Mouse (Mus musculus) lung, postnatal 0 days (tissue): ENCODE results near the gene Lrrc23. TPM values are rescaled to one million over a fixed set of nuclear protein-coding genes. Genes with fewer than 3 reads are reported as not detected.

Experiments used
- ATAC-seq: fragments of 200-750 bp; cut with Nextera tagmentation; 2 replicates; pipeline ENCODE4 v1.8.0; 2017; ENCODE audit warnings: moderate library complexity
- DNase-seq: peaks from one replicate; pipeline ENCODE4 v3.0.0-alpha.2; 2016; ENCODE audit warnings: low spot score
- H3K27ac ChIP-seq: fragments of 300-500 bp; sonication (generic); 2 replicates; pipeline ENCODE4 v1.5.1; 2014; ENCODE audit warnings: antibody characterized with exemption, mild to moderate bottlenecking, low read length, mixed read lengths
- H3K27me3 ChIP-seq: fragments of 300-500 bp; sonication (generic); replicated peaks from 2 replicates; pipeline ENCODE4 v1.6.1; 2014; ENCODE audit warnings: low read length, mixed read lengths; ENCODE audit not compliant: insufficient read depth
- H3K36me3 ChIP-seq: fragments of 300-500 bp; sonication (generic); 2 replicates; pipeline ENCODE4 v1.6.1; 2014; ENCODE audit warnings: low read length, mixed read lengths; ENCODE audit not compliant: insufficient read depth
- H3K4me1 ChIP-seq: fragments of 300-500 bp; sonication (generic); 2 replicates; pipeline ENCODE4 v1.6.1; 2014; ENCODE audit warnings: antibody characterized with exemption, low read depth, low read length, mixed read lengths; ENCODE audit not compliant: insufficient read depth
- H3K4me2 ChIP-seq: fragments of 300-500 bp; sonication (generic); replicated peaks from 2 replicates; pipeline ENCODE4 v1.6.1; 2014; ENCODE audit warnings: low read depth, mild to moderate bottlenecking, low read length, moderate library complexity, mixed read lengths
- H3K4me3 ChIP-seq: fragments of 300-500 bp; sonication (generic); 2 replicates; pipeline ENCODE4 v1.5.1; 2014; ENCODE audit warnings: low read depth, low read length
- H3K9ac ChIP-seq: fragments of 300-500 bp; sonication (generic); replicated peaks from 2 replicates; pipeline ENCODE4 v1.6.1; 2014; ENCODE audit warnings: low read depth, mild to moderate bottlenecking
- H3K9me3 ChIP-seq: fragments of 300-500 bp; sonication (generic); 2 replicates; pipeline ENCODE4 v1.6.1; 2016; ENCODE audit warnings: low read length, mixed read lengths
- CTCF ChIP-seq: IDR thresholded peaks from 2 replicates; pipeline ENCODE4 v1.5.1; 2016; ENCODE audit warnings: antibody characterized with exemption, mild to moderate bottlenecking
- EP300 ChIP-seq: IDR thresholded peaks from 2 replicates; pipeline ENCODE4 v1.6.1; 2016; ENCODE audit warnings: antibody characterized with exemption, mild to moderate bottlenecking, control low read depth
- WGBS: fragments of 180-500 bp; shearing (Covaris S2); extraction: QIAGEN DNeasy Blood & Tissue Kit; methylation state at CpG from one replicate; pipeline ENCODE4 v1.1.7; 2014; 5-methylcytosine and 5-hydroxymethylcytosine counted together
- polyA plus RNA-seq: library from polyadenylated mRNA; unstranded; fragments of >200 nt; fragmentation: Nextera tagmentation; extraction: Ambion mirVana; gene quantifications from 2 replicates; pipeline ENCODE4 v1.2.1, GENCODE M21; 2015

The Lrrc23 gene
- polyA plus RNA-seq, 1 experiment from 2014 or later, result 26.7 TPM

DNA sequence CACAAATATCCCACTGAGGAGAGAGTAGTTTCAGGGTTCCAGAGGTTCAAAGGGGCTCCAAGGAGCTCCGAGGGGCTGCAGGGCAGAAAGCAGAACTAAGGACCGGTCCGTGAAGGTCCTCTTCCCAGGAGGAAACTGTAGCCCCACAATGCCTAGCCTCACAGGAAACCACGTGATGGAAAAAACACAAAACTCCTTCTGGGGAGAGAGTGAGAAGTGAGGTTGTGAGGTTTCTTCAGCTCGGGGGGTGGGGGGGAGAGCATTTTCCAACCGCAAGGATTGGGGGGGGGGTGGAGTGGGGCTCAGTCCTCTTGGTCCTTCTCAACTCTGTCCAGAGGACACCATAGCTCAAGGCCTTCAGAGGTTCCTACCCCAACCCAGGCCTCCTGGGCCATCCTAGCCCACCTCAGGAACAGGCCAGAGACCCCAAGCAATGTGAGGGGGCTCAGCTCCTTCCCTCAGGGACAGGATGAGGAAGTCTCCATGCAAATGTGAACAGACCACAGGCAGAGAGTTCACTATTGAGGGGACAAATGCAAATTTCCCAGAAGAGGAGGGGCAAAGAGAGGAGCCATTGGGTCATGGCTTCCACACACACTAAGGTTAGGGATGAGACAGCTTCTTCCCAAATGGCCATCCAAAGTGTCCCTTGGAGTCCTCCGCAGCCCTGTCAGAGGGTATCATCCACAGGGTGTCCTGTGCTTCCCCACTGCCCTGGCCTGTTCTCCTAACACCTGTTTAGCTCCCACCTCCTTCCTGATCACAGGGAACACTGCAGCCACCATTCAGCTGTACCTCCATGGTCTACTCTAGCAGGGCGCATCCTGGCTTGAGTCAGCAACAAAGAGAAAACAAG lies 49.4 kb downstream of the Lrrc23 start:
- ATAC-seq, result peak; percentile 21; the same call in 1 of the 2 replicates
- WGBS, result 71% methylated on average over 8 of the region's 8 CpGs

GRCm38 (mm10) chr6:124728621-124729020 lies 50.9 kb downstream of the Lrrc23 start:
- TF ChIP-seq CTCF, result no peak
- Histone ChIP-seq H3K36me3 (no peaks in the 10 kb centered on the region), H3K4me2 (no peak overlapping the region), H3K4me3 (no peak overlapping the region), H3K27me3 (no peaks in the 10 kb centered on the region), H3K9ac (no peak overlapping the region), H3K9me3 (no peaks in the 10 kb centered on the region), H3K27ac (no peak overlapping the region), H3K4me1 (peaks cover 4% of the 10 kb centered on the region; the same call in 1 of the 2 replicates)
- no peak for DNase-seq
- no peak for ATAC-seq
- 85% methylated on average over 10 of the region's 10 CpGs for WGBS

More for the DNA sequence above, 49.4 kb downstream of the Lrrc23 start:
- Histone ChIP-seq H3K4me2 (no peak overlapping the region), H3K9me3 (no peaks in the 10 kb centered on the region), H3K27ac (no peak overlapping the region), H3K9ac (0 out of 2 replicates have a peak overlapping the region, but pooled peaks have one; percentile 5), H3K27me3 (no peaks in the 10 kb centered on the region), H3K36me3 (no peaks in the 10 kb centered on the region), H3K4me3 (no peak overlapping the region), H3K4me1 (peaks cover 4% of the 10 kb centered on the region; the same call in 1 of the 2 replicates)
- DNase-seq, result peak; percentile 48
- TF ChIP-seq EP300 (no peak), CTCF (no peak)

GRCm38 (mm10) chr6:124724472-124724871 lies 55.1 kb downstream of the Lrrc23 start:
- Histone ChIP-seq H3K4me3 (no peak overlapping the region), H3K9me3 (no peaks in the 10 kb centered on the region), H3K27ac (no peak overlapping the region), H3K4me2 (no peak overlapping the region), H3K27me3 (no peaks in the 10 kb centered on the region), H3K4me1 (no peaks in the 10 kb centered on the region), H3K9ac (no peak overlapping the region), H3K36me3 (no peaks in the 10 kb centered on the region)
- 87% methylated on average over 10 of the region's 10 CpGs for WGBS
- DNase-seq (no peak), ATAC-seq (no peak)
- no peak for TF ChIP-seq EP300
- TF ChIP-seq CTCF, result no peak

- ATAC-seq (no peak), DNase-seq (no peak)
- H3K27me3 ChIP-seq, result no peaks in the 10 kb centered on the region
- H3K4me3 ChIP-seq, result no peak overlapping the region
- H3K4me2 ChIP-seq, result no peak overlapping the region
- 56% methylated on average over 8 of the region's 8 CpGs for WGBS
- H3K4me1 ChIP-seq, result no peaks in the 10 kb centered on the region
- no peak overlapping the region for H3K9ac ChIP-seq
- H3K9me3 ChIP-seq, result no peaks in the 10 kb centered on the region
- H3K36me3 ChIP-seq, result no peaks in the 10 kb centered on the region
- H3K27ac ChIP-seq, result no peak overlapping the region
- no peak for TF ChIP-seq EP300
- no peak for TF ChIP-seq CTCF
These were observed 56.0 kb downstream of the Lrrc23 start for GRCm38 (mm10) chr6:124723541-124723940.

DNA sequence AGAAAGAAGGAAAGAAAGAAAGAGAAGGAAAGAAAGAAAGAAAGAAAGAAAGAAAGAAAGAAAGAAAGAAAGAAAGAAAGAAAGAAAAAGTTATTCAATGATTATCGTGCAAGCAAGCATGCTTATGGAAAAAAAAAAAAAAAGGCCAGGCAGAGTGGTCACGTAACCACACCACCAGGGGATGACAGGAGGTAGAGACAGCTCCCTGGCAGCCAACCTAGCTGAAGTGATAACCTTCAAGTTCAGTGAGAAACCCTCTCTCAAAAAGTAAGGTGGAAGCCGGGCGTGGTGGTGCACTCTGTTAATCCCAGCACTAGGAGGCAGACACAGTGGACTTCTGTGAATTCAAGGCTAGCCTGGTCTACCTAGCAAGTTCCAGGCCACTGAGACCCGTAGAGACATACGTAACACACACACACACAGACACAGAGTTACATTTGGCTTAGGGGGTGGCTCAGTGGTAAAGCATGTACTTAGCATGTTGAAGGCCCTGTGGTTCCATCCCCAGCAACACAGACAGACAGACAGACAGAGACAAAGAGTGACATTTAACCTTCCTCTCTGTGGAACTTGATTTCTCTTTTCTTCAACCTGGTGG lies 56.6 kb downstream of the Lrrc23 start:
- Histone ChIP-seq H3K4me2 (no peak overlapping the region), H3K27me3 (no peaks in the 10 kb centered on the region), H3K4me1 (no peaks in the 10 kb centered on the region), H3K27ac (no peak overlapping the region), H3K9me3 (no peaks in the 10 kb centered on the region), H3K4me3 (no peak overlapping the region), H3K9ac (no peak overlapping the region), H3K36me3 (no peaks in the 10 kb centered on the region)
- WGBS, result 81% methylated on average over 6 of the region's 6 CpGs
- TF ChIP-seq CTCF, result no peak
- TF ChIP-seq EP300, result no peak
- no peak for DNase-seq
- no peak for ATAC-seq

- Histone ChIP-seq H3K27ac (no peak overlapping the region), H3K27me3 (no peaks in the 10 kb centered on the region), H3K4me3 (no peak overlapping the region), H3K36me3 (peaks cover 7% of the 10 kb centered on the region; the same call in 1 of the 2 replicates), H3K9me3 (no peaks in the 10 kb centered on the region), H3K4me2 (0 out of 2 replicates have a peak overlapping the region, but pooled peaks have one; percentile 19), H3K9ac (0 out of 2 replicates have a peak overlapping the region, but pooled peaks have one; percentile 12), H3K4me1 (no peaks in the 10 kb centered on the region)
- ATAC-seq (no peak), DNase-seq (no peak)
- TF ChIP-seq EP300, result no peak
- no peak for TF ChIP-seq CTCF
- 47% methylated on average over 11 of the region's 11 CpGs for WGBS
These were observed 58.6 kb downstream of the Lrrc23 start for GRCm38 (mm10) chr6:124720904-124721303.

Other genes with a start within 250 kb of the Lrrc23 start
- gene C1s1, start 237.4 kb downstream of the Lrrc23 start, polyA plus RNA-seq, result 18.7 and 18.8 TPM in 2 replicates
- gene C1rb, start 209.4 kb downstream of the Lrrc23 start, polyA plus RNA-seq, result 0.06 TPM in 1 of 2 replicates, not detected in the other
- 0.12 TPM in 1 of 2 replicates, not detected in the other for gene C1s2, start 143.6 kb downstream of the Lrrc23 start, polyA plus RNA-seq
- 67.3 and 74.2 TPM in 2 replicates for gene Lpcat3, start 116.7 kb downstream of the Lrrc23 start, polyA plus RNA-seq
- 83.1 and 86.7 TPM in 2 replicates for gene Emg1, start 67.5 kb downstream of the Lrrc23 start, polyA plus RNA-seq
- 162 and 169 TPM in 2 replicates for gene Phb2, start 67.4 kb downstream of the Lrrc23 start, polyA plus RNA-seq
- 24.0 and 27.8 TPM in 2 replicates for gene Ptpn6, start 41.0 kb downstream of the Lrrc23 start, polyA plus RNA-seq
- gene Grcc10, start 38.4 kb downstream of the Lrrc23 start, polyA plus RNA-seq, result 332 and 367 TPM in 2 replicates
- gene Gm45234, start 23.7 kb downstream of the Lrrc23 start, polyA plus RNA-seq, result not detected in 2 replicates
- gene Atn1, start 23.2 kb downstream of the Lrrc23 start, polyA plus RNA-seq, result 9.6 and 11.2 TPM in 2 replicates
- 1.2 and 1.5 TPM in 2 replicates for gene Eno2, start 10.1 kb downstream of the Lrrc23 start, polyA plus RNA-seq
- gene Spsb2, start 28.9 kb upstream of the Lrrc23 start, polyA plus RNA-seq, result 27.6 and 33.7 TPM in 2 replicates
- 186 and 187 TPM in 2 replicates for gene Tpi1, start 34.6 kb upstream of the Lrrc23 start, polyA plus RNA-seq
- gene Usp5, start 49.8 kb upstream of the Lrrc23 start, polyA plus RNA-seq, result 53.6 and 54.3 TPM in 2 replicates
- 8.2 and 11.8 TPM in 2 replicates for gene Cdca3, start 49.8 kb upstream of the Lrrc23 start, polyA plus RNA-seq
- 0.24 and 0.26 TPM in 2 replicates for gene Gnb3, start 60.5 kb upstream of the Lrrc23 start, polyA plus RNA-seq
- 8.4 and 9.3 TPM in 2 replicates for gene P3h3, start 78.0 kb upstream of the Lrrc23 start, polyA plus RNA-seq
- 0.20 and 0.26 TPM in 2 replicates for gene Gpr162, start 84.3 kb upstream of the Lrrc23 start, polyA plus RNA-seq
- gene Cd4, start 108.5 kb upstream of the Lrrc23 start, polyA plus RNA-seq, result 0.07 and 0.10 TPM in 2 replicates
- gene Lag3, start 132.0 kb upstream of the Lrrc23 start, polyA plus RNA-seq, result 2.3 TPM in 2 replicates
- 533 and 563 TPM in 2 replicates for gene Ptms, start 140.4 kb upstream of the Lrrc23 start, polyA plus RNA-seq
- 289 and 300 TPM in 2 replicates for gene Mlf2, start 151.7 kb upstream of the Lrrc23 start, polyA plus RNA-seq
- 112 and 118 TPM in 2 replicates for gene Cops7a, start 185.8 kb upstream of the Lrrc23 start, polyA plus RNA-seq
- gene Pianp, start 217.0 kb upstream of the Lrrc23 start, polyA plus RNA-seq, result 0.29 and 0.35 TPM in 2 replicates
- 8.6 and 9.9 TPM in 2 replicates for gene Zfp384, start 229.4 kb upstream of the Lrrc23 start, polyA plus RNA-seq